Mouse (Mus musculus) liver, embryonic 14.5 days (tissue): ENCODE data around the gene Dusp15. TPM values are rescaled to one million over a fixed set of nuclear protein-coding genes. Genes with fewer than 3 reads are reported as not detected.

Experiments used
- ATAC-seq: fragments of 200-750 bp; cut with Nextera tagmentation; 2 replicates; pipeline ENCODE4 v1.8.0; 2017; ENCODE audit warnings: moderate number of reproducible peaks, mild to moderate bottlenecking, moderate library complexity; ENCODE audit not compliant: insufficient read depth
- DNase-seq, 3 experiments: peaks; one replicate each; pipeline ENCODE4 v3.0.0-alpha.2; 2012 to 2013; ENCODE audit warnings: low read depth in 3 of 3, low spot score in 3 of 3
- H3K27ac ChIP-seq: fragments of 300-500 bp; sonication (generic); 2 replicates; pipeline ENCODE4 v1.5.1; 2014; ENCODE audit warnings: moderate library complexity, mild to moderate bottlenecking, control low read depth, inconsistent platforms
- H3K27me3 ChIP-seq: fragments of 300-500 bp; sonication (generic); 2 replicates; pipeline ENCODE4 v1.6.1; 2014; ENCODE audit warnings: mild to moderate bottlenecking, low read length, moderate library complexity; ENCODE audit not compliant: control insufficient read depth, insufficient read depth
- H3K36me3 ChIP-seq: fragments of 300-500 bp; sonication (generic); replicated peaks from 2 replicates; pipeline ENCODE4 v1.6.1; 2014; ENCODE audit warnings: low read depth; ENCODE audit not compliant: control insufficient read depth, insufficient read depth
- H3K4me1 ChIP-seq, 2 experiments: fragments of 200-500 bp in 1 of 2; fragments of 300-500 bp in 1 of 2; sonication (generic) in 1 of 2; replicated peaks; 2 replicates each; pipeline ENCODE4 v1.6.1; 2012 to 2014; ENCODE audit warnings: antibody characterized with exemption in 1 of 2, inconsistent platforms in 1 of 2, low read length in 1 of 2; ENCODE audit not compliant: control insufficient read depth in 2 of 2, insufficient read depth in 2 of 2
- H3K4me2 ChIP-seq: fragments of 300-500 bp; sonication (generic); 2 replicates; pipeline ENCODE4 v1.6.1; 2014; ENCODE audit warnings: low read depth, mild to moderate bottlenecking, control low read depth, moderate library complexity
- H3K4me3 ChIP-seq, 2 experiments: fragments of 200-500 bp in 1 of 2; fragments of 300-500 bp in 1 of 2; sonication (generic) in 1 of 2; 2 replicates each; pipeline ENCODE4 v1.5.1; 2012 to 2014; ENCODE audit warnings: low read depth in 2 of 2, low read length in 2 of 2, mild to moderate bottlenecking in 2 of 2, control low read depth in 1 of 2, inconsistent platforms in 1 of 2, moderate library complexity in 1 of 2; ENCODE audit not compliant: insufficient read depth in 1 of 2
- H3K9ac ChIP-seq: fragments of 300-500 bp; sonication (generic); replicated peaks from 2 replicates; pipeline ENCODE4 v1.6.1; 2014; ENCODE audit warnings: mild to moderate bottlenecking, control low read depth, moderate library complexity
- H3K9me3 ChIP-seq: fragments of 300-500 bp; sonication (generic); 2 replicates; pipeline ENCODE4 v1.6.1; 2016; ENCODE audit warnings: low read length, mixed read lengths; ENCODE audit not compliant: control insufficient read depth
- CTCF ChIP-seq: IDR thresholded peaks from 2 replicates; pipeline ENCODE4 v1.5.1; 2016; ENCODE audit warnings: antibody characterized with exemption, low read depth, control low read depth
- EP300 ChIP-seq: IDR thresholded peaks from 2 replicates; pipeline ENCODE4 v1.6.1; 2016; ENCODE audit warnings: antibody characterized with exemption, low read depth
- WGBS: fragments of 180-500 bp; shearing (Covaris S2); extraction: QIAGEN DNeasy Blood & Tissue Kit; methylation state at CpG from one replicate; pipeline ENCODE4 v1.1.7; 2014; ENCODE audit not compliant: insufficient replicate concordance; 5-methylcytosine and 5-hydroxymethylcytosine counted together
- polyA plus RNA-seq, 2 experiments: library from polyadenylated mRNA; depleted of rRNA in 1 of 2; stranded (reverse) in 1 of 2; unstranded in 1 of 2; fragments of >200 nt; fragmentation: Nextera tagmentation in 1 of 2; extraction: Ambion mirVana in 1 of 2; gene quantifications; 2 replicates each; pipeline versions ENCODE4 v1.2.1 to v1.2.3; 2012 to 2014

Gene Dusp15
- polyA plus RNA-seq, 2 experiments = 0.02 TPM; not detected in 1

- H3K9ac ChIP-seq = no peak overlapping the region
- no peak overlapping the region for H3K27ac ChIP-seq
- H3K9me3 ChIP-seq = no peaks in the 10 kb centered on the region
- no peaks in the 10 kb centered on the region for H3K36me3 ChIP-seq
- H3K27me3 ChIP-seq = no peaks in the 10 kb centered on the region
- no peak for ATAC-seq
- TF ChIP-seq EP300 (no peak), CTCF (no peak)
- H3K4me2 ChIP-seq = no peak overlapping the region
- 70% methylated on average over 3 of the region's 3 CpGs for WGBS
- no peak for DNase-seq
- peaks cover 0 to 2% of the 10 kb centered on the region in 2 experiments; a peak in 1 of 4 replicates for H3K4me1 ChIP-seq
- H3K4me3 ChIP-seq = no peak overlapping the region
Measured at GRCm38 (mm10) chr2:152923621-152924020, 27.9 kb downstream of the Dusp15 start.

DNA sequence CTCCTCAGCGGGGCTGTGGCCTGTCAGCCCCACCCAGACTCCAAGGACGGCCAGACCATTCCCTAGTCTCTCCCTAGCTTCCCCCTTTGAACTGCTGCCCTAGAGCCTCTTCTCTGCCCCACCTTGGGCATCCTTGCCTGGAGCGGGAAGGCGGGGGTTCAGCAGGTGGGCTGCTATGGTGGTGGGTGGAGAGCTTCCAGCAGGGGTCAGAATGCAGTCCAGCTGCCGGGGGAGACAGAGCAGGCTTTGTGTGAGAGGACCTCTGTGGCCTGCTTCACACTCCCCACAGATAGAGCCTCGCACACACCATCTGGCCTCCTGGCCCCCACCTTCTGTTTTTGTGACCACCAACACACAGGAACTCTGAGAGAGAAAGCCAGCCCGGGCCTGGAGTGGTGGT lies 29.1 kb downstream of the Dusp15 start:
- no peaks in the 10 kb centered on the region for H3K9me3 ChIP-seq
- H3K4me2 ChIP-seq = no peak overlapping the region
- no peak overlapping the region for H3K4me3 ChIP-seq
- H3K27me3 ChIP-seq = no peaks in the 10 kb centered on the region
- TF ChIP-seq EP300 = no peak
- TF ChIP-seq CTCF = no peak
- DNase-seq (no peak), ATAC-seq (no peak)
- H3K27ac ChIP-seq = no peak overlapping the region
- H3K9ac ChIP-seq = no peak overlapping the region
- 55% methylated on average over 7 of the region's 7 CpGs for WGBS
- no peaks in the 10 kb centered on the region; a peak in 1 of 4 replicates for H3K4me1 ChIP-seq
- no peaks in the 10 kb centered on the region for H3K36me3 ChIP-seq

GRCm38 (mm10) chr2:152917671-152918070 lies 33.8 kb downstream of the Dusp15 start:
- DNase-seq (no peak), ATAC-seq (no peak)
- Histone ChIP-seq H3K4me1 (peaks cover 0 to 2% of the 10 kb centered on the region in 2 experiments; a peak in 1 of 4 replicates), H3K36me3 (no peaks in the 10 kb centered on the region), H3K27me3 (peaks cover 8% of the 10 kb centered on the region), H3K9me3 (no peaks in the 10 kb centered on the region), H3K9ac (no peak overlapping the region), H3K27ac (no peak overlapping the region), H3K4me2 (no peak overlapping the region), H3K4me3 (no peak overlapping the region)
- TF ChIP-seq CTCF = no peak
- no peak for TF ChIP-seq EP300
- 55% methylated on average over 9 of the region's 9 CpGs for WGBS

- DNase-seq (no peak), ATAC-seq (no peak)
- no peak overlapping the region for H3K4me3 ChIP-seq
- no peak overlapping the region for H3K4me2 ChIP-seq
- no peak overlapping the region for H3K27ac ChIP-seq
- H3K9ac ChIP-seq = no peak overlapping the region
- no peaks in the 10 kb centered on the region for H3K9me3 ChIP-seq
- H3K27me3 ChIP-seq = peaks cover 18% of the 10 kb centered on the region
- H3K36me3 ChIP-seq = no peaks in the 10 kb centered on the region
- H3K4me1 ChIP-seq = peaks cover 0 to 2% of the 10 kb centered on the region in 2 experiments; a peak in 1 of 4 replicates
- TF ChIP-seq CTCF (no peak), EP300 (no peak)
- WGBS = 65% methylated on average over 5 of the region's 5 CpGs
Measured at GRCm38 (mm10) chr2:152916111-152916510, 35.4 kb downstream of the Dusp15 start.

DNA sequence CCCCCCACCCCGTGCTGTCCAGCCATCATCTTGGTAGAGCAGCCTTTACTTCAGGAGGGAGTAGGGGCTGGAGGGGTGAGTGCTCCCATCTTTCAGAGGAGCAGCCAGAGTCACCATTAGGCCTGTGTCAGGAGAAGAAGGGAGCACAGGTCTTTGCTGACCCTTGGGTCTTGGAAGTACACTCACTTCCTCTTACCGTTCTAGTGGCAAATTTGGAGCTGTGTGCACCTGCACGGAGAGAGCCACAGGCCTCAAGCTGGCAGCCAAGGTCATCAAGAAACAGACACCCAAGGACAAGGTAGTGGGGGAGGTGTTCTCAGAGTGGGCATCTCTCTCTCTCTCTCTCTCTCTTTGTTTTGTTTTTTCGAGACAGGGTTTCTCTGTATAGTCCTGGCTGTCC lies 36.0 kb downstream of the Dusp15 start:
- Histone ChIP-seq H3K4me1 (peaks cover 0 to 2% of the 10 kb centered on the region in 2 experiments; a peak in 1 of 4 replicates), H3K4me2 (no peak overlapping the region), H3K9ac (no peak overlapping the region), H3K27ac (no peak overlapping the region), H3K36me3 (no peaks in the 10 kb centered on the region), H3K4me3 (no peak overlapping the region), H3K27me3 (peaks cover 18% of the 10 kb centered on the region), H3K9me3 (no peaks in the 10 kb centered on the region)
- no peak for DNase-seq
- no peak for ATAC-seq
- no peak for TF ChIP-seq CTCF
- TF ChIP-seq EP300 = no peak
- WGBS = 42% methylated on average over 4 of the region's 4 CpGs
